Mouse (Mus musculus): ENCODE results near the gene Erh.

DNA sequence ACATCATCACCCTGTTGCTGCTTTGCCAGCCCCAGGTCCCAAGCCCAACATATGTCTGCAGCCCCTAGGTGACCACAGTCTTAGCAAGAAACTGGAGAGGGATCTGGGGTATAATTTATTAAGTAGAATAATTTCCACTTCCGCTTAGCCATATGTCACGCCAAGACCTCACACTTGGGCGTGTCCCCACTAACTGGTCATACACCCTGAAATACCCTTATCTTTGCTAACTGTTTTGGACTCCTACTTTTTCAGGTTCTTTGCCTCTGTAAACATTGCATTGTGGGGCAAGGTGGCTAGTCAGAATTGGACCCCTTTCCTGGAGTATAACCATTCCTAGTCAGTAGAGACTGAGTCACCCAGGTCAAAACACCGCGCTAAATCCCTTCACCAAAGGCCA, 41.7 kb downstream of the Erh start:
- TF ChIP-seq CTCF (IDR thresholded peaks at IDR 0.05): no peak
- no peak for TF ChIP-seq EP300 (IDR thresholded peaks at IDR 0.05)
